Mouse (Mus musculus) liver, postnatal 0 days (tissue): ENCODE data around the gene Acvr2b.

ENCODE experiments used
- CTCF ChIP-seq: sonication (generic); IDR thresholded peaks from 2 replicates; pipeline ENCODE4 v1.5.1; 2016; ENCODE audit warnings: antibody characterized with exemption, low read depth
- EP300 ChIP-seq: IDR thresholded peaks from 2 replicates; pipeline ENCODE4 v1.6.1; 2016; ENCODE audit warnings: antibody characterized with exemption, low read depth, mild to moderate bottlenecking

- no peak for TF ChIP-seq CTCF
- no peak for TF ChIP-seq EP300
Measured at GRCm38 (mm10) chr9:119472412-119472918, 70.5 kb downstream of the Acvr2b start.
